Mouse (Mus musculus) thymus, postnatal 0 days (tissue): ENCODE measurements around the gene Fam76b. TPM values are rescaled to one million over a fixed set of nuclear protein-coding genes. Genes with fewer than 3 reads are reported as not detected.
"Not testable (repeated sequence)": the region's sequence is repeated elsewhere in the genome, so short reads cannot be mapped to it uniquely, and the experiment has no call there.

Experiments
- DNase-seq: peaks from one replicate; pipeline ENCODE4 v3.0.0-alpha.2; 2015; ENCODE audit warnings: low spot score
- polyA plus RNA-seq: library from polyadenylated mRNA; unstranded; fragments of >200 nt; fragmentation: Nextera tagmentation; extraction: Ambion mirVana; gene quantifications from 2 replicates; pipeline ENCODE4 v1.2.1, GENCODE M21; 2015

Fam76b gene
- polyA plus RNA-seq: 24.6 and 29.6 TPM in 2 replicates

GRCm38 (mm10) chr9:13827406-13828086 is at the start of gene Fam76b:
Fam76b (plus strand) TSS chr9:13827716.
- DNase-seq: peak; percentile 100

GRCm38 (mm10) chr9:13781985-13782384 is 45.5 kb upstream of the Fam76b start:
- DNase-seq: no peak

- not testable (repeated sequence) for DNase-seq
Observed at GRCm38 (mm10) chr9:13790864-13791263, 36.7 kb upstream of the Fam76b start.

- no peak for DNase-seq
Observed at GRCm38 (mm10) chr9:13794302-13794701, 33.2 kb upstream of the Fam76b start.

GRCm38 (mm10) chr9:13794756-13795155 is 32.8 kb upstream of the Fam76b start:
- DNase-seq: no peak

GRCm38 (mm10) chr9:13804480-13804879 is 23.0 kb upstream of the Fam76b start:
- no peak for DNase-seq

GRCm38 (mm10) chr9:13806854-13807253 is 20.7 kb upstream of the Fam76b start:
- DNase-seq: no peak

- no peak for DNase-seq
Observed at GRCm38 (mm10) chr9:13807657-13808056, 19.9 kb upstream of the Fam76b start.

GRCm38 (mm10) chr9:13809937-13810336 is 17.6 kb upstream of the Fam76b start:
- DNase-seq: peak; percentile 19

- DNase-seq: no peak
Observed at GRCm38 (mm10) chr9:13818369-13818768, 9.1 kb upstream of the Fam76b start.

GRCm38 (mm10) chr9:13820774-13821173 is 6.7 kb upstream of the Fam76b start:
- DNase-seq: no peak

- DNase-seq: no peak
Observed at GRCm38 (mm10) chr9:13825896-13826295, 1.6 kb upstream of the Fam76b start.

GRCm38 (mm10) chr9:13826391-13826805 is 1.1 kb upstream of the Fam76b start:
- DNase-seq: peak; percentile 72

GRCm38 (mm10) chr9:13826832-13827405 is 597 bp upstream of the Fam76b start, which contains the start of gene Cep57:
Cep57 (minus strand) TSS chr9:13827107.
- DNase-seq: peak; percentile 99

- no peak for DNase-seq
Observed at GRCm38 (mm10) chr9:13828087-13828441, 548 bp downstream of the Fam76b start.

GRCm38 (mm10) chr9:13835256-13835655 is 7.7 kb downstream of the Fam76b start:
- DNase-seq: no peak

- no peak for DNase-seq
Observed at GRCm38 (mm10) chr9:13836726-13837125, 9.2 kb downstream of the Fam76b start.

- no peak for DNase-seq
Observed at GRCm38 (mm10) chr9:13847591-13847990, 20.1 kb downstream of the Fam76b start.

- peak; percentile 54 for DNase-seq
Observed at GRCm38 (mm10) chr9:13848481-13849480, 21.3 kb downstream of the Fam76b start.

- no peak for DNase-seq
Observed at GRCm38 (mm10) chr9:13853876-13854275, 26.4 kb downstream of the Fam76b start.

GRCm38 (mm10) chr9:13856247-13856646 is 28.7 kb downstream of the Fam76b start:
- DNase-seq: no peak

GRCm38 (mm10) chr9:13856777-13857176 is 29.3 kb downstream of the Fam76b start:
- no peak for DNase-seq
